Mouse (Mus musculus) intestine, postnatal 0 days (tissue): ENCODE measurements at regions not wholly inside any gene's neighbourhood (a gene's known extent, or its start where the extent isn't known, plus 50 kb on each side); places are given as distances from the start of the nearest gene placed in this dataset.

Experiments used
- ATAC-seq: fragments of 200-750 bp; cut with Nextera tagmentation; 2 replicates; pipeline ENCODE4 v1.8.0; 2017; ENCODE audit warnings: mild to moderate bottlenecking, moderate TSS enrichment, moderate library complexity
- H3K27ac ChIP-seq: fragments of 300-500 bp; sonication (generic); 2 replicates; pipeline ENCODE4 v1.5.1; 2014; ENCODE audit warnings: mild to moderate bottlenecking, low read depth, low read length, moderate library complexity
- H3K27me3 ChIP-seq: fragments of 300-500 bp; sonication (generic); replicated peaks from 2 replicates; pipeline ENCODE4 v1.6.1; 2014; ENCODE audit warnings: low read length, mixed read lengths; ENCODE audit not compliant: control insufficient read depth, insufficient read depth
- H3K36me3 ChIP-seq: fragments of 300-500 bp; sonication (generic); 2 replicates; pipeline ENCODE4 v1.6.1; 2014; ENCODE audit warnings: mild to moderate bottlenecking, moderate library complexity; ENCODE audit not compliant: control insufficient read depth, insufficient read depth
- H3K4me1 ChIP-seq: fragments of 300-500 bp; sonication (generic); replicated peaks from 2 replicates; pipeline ENCODE4 v1.6.1; 2014; ENCODE audit warnings: antibody characterized with exemption, low read length, mixed read lengths; ENCODE audit not compliant: control insufficient read depth, insufficient read depth
- H3K4me2 ChIP-seq: fragments of 300-500 bp; sonication (generic); replicated peaks from 2 replicates; pipeline ENCODE4 v1.6.1; 2014; ENCODE audit warnings: low read depth, mild to moderate bottlenecking, moderate library complexity
- H3K4me3 ChIP-seq: fragments of 300-500 bp; sonication (generic); 2 replicates; pipeline ENCODE4 v1.5.1; 2014; ENCODE audit warnings: low read depth, low read length
- H3K9ac ChIP-seq: fragments of 300-500 bp; sonication (generic); 2 replicates; pipeline ENCODE4 v1.6.1; 2014; ENCODE audit warnings: mild to moderate bottlenecking, low read depth, low read length
- H3K9me3 ChIP-seq: fragments of 300-500 bp; sonication (generic); 2 replicates; pipeline ENCODE4 v1.6.1; 2016; ENCODE audit warnings: mixed run types; ENCODE audit not compliant: control insufficient read depth
- CTCF ChIP-seq: sonication (generic); IDR thresholded peaks from 2 replicates; pipeline ENCODE4 v1.5.1; 2016; ENCODE audit warnings: low read depth, mild to moderate bottlenecking, control low read depth, antibody characterized with exemption, moderate library complexity
- WGBS: fragments of 180-500 bp; shearing (Covaris S2); extraction: QIAGEN DNeasy Blood & Tissue Kit; methylation state at CpG from one replicate; pipeline ENCODE4 v1.1.7; 2014; 5-methylcytosine and 5-hydroxymethylcytosine counted together

GRCm38 (mm10) chr15:62169591-62170019, 1246.8 kb upstream of the A1bg start:
- ATAC-seq, result no peak
- no peaks in the 10 kb centered on the region for H3K36me3 ChIP-seq
- H3K27ac ChIP-seq, result no peak overlapping the region
- TF ChIP-seq CTCF, result no peak
- 90% methylated on average over 3 of the region's 3 CpGs for WGBS
- no peak overlapping the region for H3K4me2 ChIP-seq
- no peak overlapping the region for H3K9ac ChIP-seq
- no peaks in the 10 kb centered on the region for H3K4me1 ChIP-seq
- no peak overlapping the region for H3K4me3 ChIP-seq
- no peaks in the 10 kb centered on the region for H3K27me3 ChIP-seq
- no peaks in the 10 kb centered on the region for H3K9me3 ChIP-seq

DNA sequence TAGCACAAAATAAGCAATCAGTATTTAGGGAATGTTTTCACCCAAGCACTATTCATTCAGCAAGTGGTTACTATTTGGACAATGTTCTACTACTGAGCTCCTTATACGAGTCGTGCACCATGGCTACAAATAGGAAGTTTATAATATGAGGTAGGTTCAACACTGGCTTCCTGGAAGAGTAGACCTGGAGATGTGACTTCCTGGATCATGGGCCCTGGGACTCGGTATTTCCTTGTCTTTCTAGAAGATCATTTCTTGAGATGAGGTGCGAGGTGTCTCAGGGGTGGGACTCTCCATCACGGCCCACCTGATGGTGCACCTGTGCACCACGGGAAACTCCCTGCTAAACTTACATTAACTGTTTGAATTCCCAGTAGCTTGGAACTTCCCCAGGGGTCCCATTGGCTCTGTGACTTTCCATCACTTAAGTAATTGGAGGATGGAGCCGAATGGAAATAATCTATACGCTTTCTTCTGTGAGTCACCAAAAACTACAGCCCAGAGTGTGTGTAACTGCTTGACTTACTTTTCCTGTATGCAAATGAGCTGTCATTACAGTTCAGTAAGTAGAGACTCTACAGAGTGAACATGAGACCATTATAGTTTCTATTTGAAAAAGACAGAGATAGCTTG, 1246.3 kb upstream of the A1bg start:
- H3K36me3 ChIP-seq, result no peaks in the 10 kb centered on the region
- H3K27ac ChIP-seq, result no peak overlapping the region
- H3K9me3 ChIP-seq, result no peaks in the 10 kb centered on the region
- 91% methylated on average over 8 of the region's 8 CpGs for WGBS
- H3K27me3 ChIP-seq, result no peaks in the 10 kb centered on the region
- ATAC-seq, result no peak
- no peak overlapping the region for H3K4me2 ChIP-seq
- H3K9ac ChIP-seq, result no peak overlapping the region
- no peak overlapping the region for H3K4me3 ChIP-seq
- TF ChIP-seq CTCF, result no peak
- H3K4me1 ChIP-seq, result no peaks in the 10 kb centered on the region

DNA sequence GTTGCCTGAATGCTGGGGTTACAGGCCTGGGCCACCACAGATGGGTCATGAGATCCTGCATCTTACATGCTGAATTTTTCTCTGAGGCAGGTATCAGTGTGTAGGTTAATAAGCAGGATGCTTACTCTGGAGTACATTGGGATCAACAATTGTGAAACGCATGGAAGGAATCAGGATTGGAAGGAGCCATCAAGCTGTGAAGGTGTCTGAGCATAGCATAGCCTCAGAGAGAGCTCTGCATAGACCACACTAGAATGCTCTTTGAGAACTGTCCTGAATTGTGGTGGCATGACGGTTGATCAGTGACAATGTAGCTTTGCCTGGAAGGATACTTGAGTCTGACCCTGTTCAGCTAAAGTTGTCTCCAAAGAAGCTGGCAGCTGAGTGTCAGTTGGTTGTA, 1245.7 kb upstream of the A1bg start:
- H3K4me1 ChIP-seq, result no peaks in the 10 kb centered on the region
- H3K36me3 ChIP-seq, result no peaks in the 10 kb centered on the region
- H3K9me3 ChIP-seq, result no peaks in the 10 kb centered on the region
- no peak overlapping the region for H3K4me2 ChIP-seq
- no peak overlapping the region for H3K9ac ChIP-seq
- H3K27me3 ChIP-seq, result no peaks in the 10 kb centered on the region
- ATAC-seq, result no peak
- no peak overlapping the region for H3K4me3 ChIP-seq
- no peak for TF ChIP-seq CTCF
- WGBS, result 95% methylated on average over 2 of the region's 2 CpGs
- H3K27ac ChIP-seq, result no peak overlapping the region

DNA sequence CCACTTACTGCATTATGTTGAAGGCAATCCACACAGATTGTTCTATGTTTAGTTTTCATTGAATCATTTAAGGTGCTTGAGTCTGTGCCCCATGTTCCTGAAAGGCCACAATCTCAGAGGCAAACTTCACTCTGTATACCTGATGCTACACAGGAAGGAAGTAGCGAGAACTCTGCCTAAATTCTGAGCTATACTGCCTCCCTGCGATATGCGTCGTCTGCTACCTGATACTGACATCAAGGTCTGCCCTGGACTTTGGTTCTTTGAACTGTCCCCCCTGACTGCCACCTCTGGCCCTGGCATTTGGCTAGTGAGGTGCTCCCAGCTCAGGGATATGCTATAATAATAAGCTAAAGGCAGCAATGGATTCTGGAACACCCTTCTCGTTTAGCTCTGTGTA, 1244.0 kb upstream of the A1bg start:
- Histone ChIP-seq H3K9me3 (no peaks in the 10 kb centered on the region), H3K9ac (no peak overlapping the region), H3K27me3 (no peaks in the 10 kb centered on the region), H3K4me1 (no peaks in the 10 kb centered on the region), H3K4me3 (no peak overlapping the region), H3K27ac (no peak overlapping the region), H3K4me2 (no peak overlapping the region), H3K36me3 (no peaks in the 10 kb centered on the region)
- WGBS, result 78% methylated on average over 5 of the region's 5 CpGs
- no peak for TF ChIP-seq CTCF
- ATAC-seq, result no peak

DNA sequence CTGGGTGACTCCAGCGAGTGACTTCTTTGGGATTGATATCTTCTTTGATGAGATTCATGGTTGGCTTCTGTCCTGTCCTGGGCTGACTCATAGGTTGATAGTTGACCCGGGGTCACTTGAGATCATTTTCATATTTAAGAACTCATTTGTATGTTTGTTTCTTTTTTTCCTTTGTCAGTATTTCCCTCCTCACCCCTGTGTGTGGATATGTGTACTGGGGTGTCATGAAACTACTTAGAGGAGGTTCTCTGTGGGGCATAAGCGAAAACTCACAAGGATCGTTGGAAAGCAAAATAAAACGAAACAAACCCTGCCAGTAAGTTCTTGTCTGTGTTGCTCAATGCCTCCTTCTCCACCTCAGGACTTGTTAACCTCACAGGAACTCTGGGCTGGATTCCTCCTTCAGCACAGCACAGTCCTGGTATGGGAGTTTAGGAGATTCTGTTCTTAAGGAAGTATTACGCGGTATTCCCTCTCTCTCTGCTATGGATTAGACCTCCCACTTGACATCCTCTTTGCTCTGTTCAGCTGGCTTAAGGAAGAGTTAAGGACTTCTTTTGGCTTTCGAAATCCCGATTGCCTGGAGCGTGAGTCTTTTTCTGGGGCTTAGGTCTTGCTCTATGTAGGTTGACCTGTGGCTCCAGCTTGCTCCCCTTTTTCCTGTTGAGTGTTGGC, 1243.2 kb upstream of the A1bg start:
- 92% methylated on average over 10 of the region's 10 CpGs for WGBS
- Histone ChIP-seq H3K4me3 (no peak overlapping the region), H3K9me3 (no peaks in the 10 kb centered on the region), H3K27me3 (no peaks in the 10 kb centered on the region), H3K4me2 (no peak overlapping the region), H3K9ac (no peak overlapping the region), H3K27ac (no peak overlapping the region), H3K36me3 (no peaks in the 10 kb centered on the region), H3K4me1 (no peaks in the 10 kb centered on the region)
- ATAC-seq, result no peak
- no peak for TF ChIP-seq CTCF

DNA sequence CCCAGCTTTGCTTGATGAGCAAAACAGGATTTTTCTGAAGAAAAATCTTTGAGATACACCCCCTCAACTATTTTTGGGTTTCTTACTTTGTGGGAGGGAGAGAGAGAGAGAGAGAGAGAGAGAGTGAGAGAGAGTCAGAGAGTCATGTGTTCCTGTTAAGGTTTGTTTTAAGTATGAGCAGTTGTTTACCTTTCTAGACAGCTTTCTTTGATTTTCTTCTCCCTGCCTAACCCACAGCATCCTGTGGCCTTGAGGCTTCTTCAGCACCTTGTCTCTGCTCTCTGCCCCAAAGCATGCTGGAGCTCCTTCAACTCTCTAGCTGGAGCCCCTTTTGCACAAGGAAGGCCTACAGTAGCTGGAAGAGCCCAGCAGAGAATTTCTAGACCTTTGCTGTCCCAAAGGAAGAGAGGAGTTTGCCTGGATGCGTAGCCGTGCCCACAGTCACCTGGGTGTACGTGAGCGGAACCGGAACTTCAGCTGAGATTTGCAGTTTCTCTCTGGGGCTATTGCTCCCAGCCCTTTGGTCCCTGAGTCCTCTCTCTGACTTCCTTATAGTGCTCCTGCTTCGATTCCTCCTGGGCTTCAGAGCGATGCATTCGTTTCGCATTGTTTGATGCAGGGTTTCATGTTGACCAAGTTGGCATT, 1242.1 kb upstream of the A1bg start:
- Histone ChIP-seq H3K27ac (no peak overlapping the region), H3K9ac (no peak overlapping the region), H3K4me3 (no peak overlapping the region), H3K36me3 (no peaks in the 10 kb centered on the region), H3K4me2 (no peak overlapping the region), H3K27me3 (no peaks in the 10 kb centered on the region), H3K4me1 (no peaks in the 10 kb centered on the region), H3K9me3 (no peaks in the 10 kb centered on the region)
- no peak for ATAC-seq
- 85% methylated on average over 9 of the region's 9 CpGs for WGBS
- no peak for TF ChIP-seq CTCF
